Mouse (Mus musculus): ENCODE measurements around the gene Apol11b. TPM values are rescaled to one million over a fixed set of nuclear protein-coding genes. Genes with fewer than 3 reads are reported as not detected.

Gene Apol11b
- 0.43 TPM for polyA plus RNA-seq (2017; shearing (Covaris generic))

DNA sequence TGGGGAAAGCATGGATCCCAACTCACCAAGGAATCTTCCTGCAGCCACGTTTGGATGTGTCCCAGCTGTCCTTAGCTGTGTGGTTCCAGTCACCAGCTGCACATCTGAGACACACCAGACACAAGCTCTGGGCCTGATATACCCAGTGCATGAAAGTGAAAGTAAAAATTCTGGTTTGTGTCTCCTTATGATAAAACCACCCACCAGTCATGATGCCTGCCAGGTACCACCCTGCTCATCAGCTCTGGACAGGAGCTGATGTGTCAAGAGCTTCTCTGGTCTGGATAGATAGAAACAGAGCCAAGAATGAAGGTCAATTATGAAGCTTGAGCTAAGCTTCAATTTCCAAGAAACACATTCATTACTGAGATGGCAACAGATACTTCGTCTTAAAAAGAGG, at the start of gene Apol11b:
Apol11b (minus strand) TSS at position 111 of the 400 bp plus-strand sequence.

DNA sequence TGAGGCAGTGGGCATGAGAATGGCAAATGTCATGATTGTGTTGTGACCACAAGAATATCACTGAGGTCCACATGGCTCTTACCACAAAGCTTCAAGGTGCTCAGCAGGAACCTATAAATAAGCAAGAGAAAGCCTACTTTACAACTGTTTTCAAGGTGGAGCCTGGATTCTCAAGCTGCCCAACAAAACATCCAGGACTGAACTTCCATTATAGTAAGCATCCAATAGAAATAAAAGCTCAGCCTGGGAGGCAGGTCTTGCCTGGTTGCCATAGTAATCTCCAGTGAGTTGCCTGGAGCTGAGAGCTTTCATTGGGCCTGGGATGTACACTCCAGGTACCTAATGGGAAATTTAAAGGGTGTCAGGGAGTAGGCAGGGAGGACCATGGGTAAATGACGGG, 44.1 kb downstream of the Apol11b start, which contains the start of gene Gm36245:
Gm36245 (plus strand) TSS at position 301 of the 400 bp plus-strand sequence.

DNA sequence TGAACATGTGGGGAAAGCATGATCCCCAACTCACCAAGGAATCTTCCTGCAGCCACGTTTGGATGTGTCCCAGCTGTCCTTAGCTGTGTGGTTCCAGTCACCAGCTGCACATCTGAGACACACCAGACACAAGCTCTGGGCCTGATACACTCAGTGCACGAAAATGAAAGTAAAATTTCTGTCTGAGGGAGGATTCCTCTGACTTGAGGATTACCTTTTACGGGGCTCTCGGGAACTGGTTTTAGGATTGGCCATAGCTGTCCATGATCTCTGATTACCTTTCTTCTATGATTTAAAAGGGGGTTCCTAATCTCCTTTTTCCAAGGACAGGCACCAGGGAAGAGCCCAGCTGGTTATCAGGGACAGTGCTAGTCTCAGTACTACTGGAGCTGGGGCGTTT, 47.1 kb downstream of the Apol11b start, which contains the start of gene Apol10b:
Apol10b (minus strand) TSS at position 165 of the 400 bp plus-strand sequence.

Other genes with a start within 250 kb of the Apol11b start
- gene Apol7a, start 244.2 kb downstream of the Apol11b start, polyA plus RNA-seq (2017; shearing (Covaris generic)): not detected
- gene Apol9a, start 232.2 kb downstream of the Apol11b start, polyA plus RNA-seq (2017; shearing (Covaris generic)): 0.90 TPM
- 4.7 TPM for gene Apol7b, start 195.8 kb downstream of the Apol11b start, polyA plus RNA-seq (2017; shearing (Covaris generic))
- 0.61 TPM for gene Apol10a, start 166.2 kb downstream of the Apol11b start, polyA plus RNA-seq (2017; shearing (Covaris generic))
- 0.22 TPM for gene Apol11a, start 135.0 kb downstream of the Apol11b start, polyA plus RNA-seq (2017; shearing (Covaris generic))
- not detected for gene Apol7c, start 110.0 kb downstream of the Apol11b start, polyA plus RNA-seq (2017; shearing (Covaris generic))
- not detected for gene 1700025B11Rik, start 81.4 kb downstream of the Apol11b start, polyA plus RNA-seq (2017; shearing (Covaris generic))
- 2.8 TPM for gene Apol10b, start 47.2 kb downstream of the Apol11b start, polyA plus RNA-seq (2017; shearing (Covaris generic))
- not detected for gene Gm36245, start 44.0 kb downstream of the Apol11b start, polyA plus RNA-seq (2017; shearing (Covaris generic))
- 130 TPM for gene Apol7e, start 55.6 kb upstream of the Apol11b start, polyA plus RNA-seq (2017; shearing (Covaris generic))
- gene Apol9b, start 85.8 kb upstream of the Apol11b start, polyA plus RNA-seq (2017; shearing (Covaris generic)): not detected
- gene Apol8, start 113.7 kb upstream of the Apol11b start, polyA plus RNA-seq (2017; shearing (Covaris generic)): not detected
- 212 TPM for gene Myh9, start 198.9 kb upstream of the Apol11b start, polyA plus RNA-seq (2017; shearing (Covaris generic))